Mouse (Mus musculus) embryonic facial prominence, embryonic 10.5 days (tissue): ENCODE measurements around the gene Elovl2. TPM values are rescaled to one million over a fixed set of nuclear protein-coding genes. Genes with fewer than 3 reads are reported as not detected.

Experiments used
- DNase-seq: peaks from one replicate; pipeline ENCODE4 v3.0.0-alpha.2; 2017; ENCODE audit warnings: low spot score
- H3K27ac ChIP-seq: fragments of 300-500 bp; sonication (generic); replicated peaks from 2 replicates; pipeline ENCODE4 v1.5.1; 2016; ENCODE audit warnings: mild to moderate bottlenecking
- H3K27me3 ChIP-seq: fragments of 300-500 bp; sonication (generic); replicated peaks from 2 replicates; pipeline ENCODE4 v1.6.1; 2016; ENCODE audit warnings: low read depth, mild to moderate bottlenecking; ENCODE audit not compliant: poor library complexity, severe bottlenecking
- H3K36me3 ChIP-seq: fragments of 300-500 bp; sonication (generic); replicated peaks from 2 replicates; pipeline ENCODE4 v1.6.1; 2016; ENCODE audit warnings: mild to moderate bottlenecking, moderate library complexity
- H3K4me1 ChIP-seq: fragments of 300-500 bp; sonication (generic); 2 replicates; pipeline ENCODE4 v1.6.1; 2016
- H3K4me3 ChIP-seq: fragments of 300-500 bp; sonication (generic); 2 replicates; pipeline ENCODE4 v1.5.1; 2016; ENCODE audit warnings: mild to moderate bottlenecking, moderate library complexity
- H3K9me3 ChIP-seq: fragments of 300-500 bp; sonication (generic); 2 replicates; pipeline ENCODE4 v1.6.1; 2016; ENCODE audit warnings: mild to moderate bottlenecking
- WGBS: fragments of 180-500 bp; shearing (Covaris S2); methylation state at CpG from one replicate; pipeline ENCODE4 v1.1.7; 2016; 5-methylcytosine and 5-hydroxymethylcytosine counted together
- polyA plus RNA-seq: library from polyadenylated mRNA; unstranded; fragments of >200 nt; fragmentation: Nextera tagmentation; extraction: Ambion mirVana; gene quantifications from 2 replicates; pipeline ENCODE4 v1.2.1, GENCODE M21; 2016

The Elovl2 gene
- polyA plus RNA-seq, 1 experiment from 2014 or later: 27.5 TPM

DNA sequence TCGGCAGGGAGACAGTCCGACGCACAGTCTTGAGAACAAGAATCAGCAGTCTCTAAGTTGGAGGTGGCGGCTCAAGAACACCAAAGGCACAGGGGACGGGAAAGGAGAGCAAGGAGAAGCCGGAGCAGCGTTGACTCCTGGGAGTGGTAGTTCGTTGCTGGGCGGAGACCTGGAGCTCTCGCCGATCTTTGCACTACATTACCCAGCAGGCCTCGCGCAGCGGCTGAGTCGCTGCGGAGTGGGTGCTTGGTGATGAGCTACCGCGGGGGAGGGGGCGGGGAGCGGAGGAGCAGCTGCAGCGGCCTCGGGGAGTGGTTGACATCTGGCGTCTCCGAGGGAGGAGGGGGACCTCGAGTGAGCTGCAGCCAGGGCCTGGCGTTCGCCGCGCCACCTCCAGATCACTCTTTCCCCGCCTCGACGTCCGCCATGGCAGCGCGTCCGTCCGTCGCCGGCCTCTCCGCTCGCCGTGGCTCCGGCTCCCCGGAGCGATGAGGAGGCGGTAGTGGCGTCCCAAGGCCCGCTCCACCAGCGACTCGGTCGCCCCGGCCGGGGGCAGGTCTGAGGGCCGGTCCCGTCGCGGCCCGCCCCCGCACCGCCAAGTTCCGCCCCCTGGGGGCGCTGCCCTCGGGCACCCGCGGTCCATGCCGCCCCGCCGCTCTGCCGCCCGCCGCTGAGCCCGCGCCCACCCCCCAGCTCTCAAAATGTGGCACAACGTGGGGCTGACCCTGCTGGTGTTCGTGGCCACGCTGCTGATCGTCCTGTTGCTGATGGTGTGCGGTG lies 29.5 kb upstream of the Elovl2 start, which contains the start of gene Smim13:
TSS of gene Smim13 (plus strand) at position 307 of the 780 bp plus-strand sequence.
- H3K4me3 ChIP-seq: peak within 1 kb of the TSS; percentile 72
- no peaks in the 10 kb centered on the region for H3K27me3 ChIP-seq
- H3K36me3 ChIP-seq: no peaks in the 10 kb centered on the region
- WGBS: under 1% methylated on average over 78 of the region's 78 CpGs
- H3K9me3 ChIP-seq: no peaks in the 10 kb centered on the region
- H3K27ac ChIP-seq: peak within 1 kb of the TSS; percentile 93
- H3K4me1 ChIP-seq: peaks cover 21% of the 10 kb centered on the region
- DNase-seq: peak; percentile 97

DNA sequence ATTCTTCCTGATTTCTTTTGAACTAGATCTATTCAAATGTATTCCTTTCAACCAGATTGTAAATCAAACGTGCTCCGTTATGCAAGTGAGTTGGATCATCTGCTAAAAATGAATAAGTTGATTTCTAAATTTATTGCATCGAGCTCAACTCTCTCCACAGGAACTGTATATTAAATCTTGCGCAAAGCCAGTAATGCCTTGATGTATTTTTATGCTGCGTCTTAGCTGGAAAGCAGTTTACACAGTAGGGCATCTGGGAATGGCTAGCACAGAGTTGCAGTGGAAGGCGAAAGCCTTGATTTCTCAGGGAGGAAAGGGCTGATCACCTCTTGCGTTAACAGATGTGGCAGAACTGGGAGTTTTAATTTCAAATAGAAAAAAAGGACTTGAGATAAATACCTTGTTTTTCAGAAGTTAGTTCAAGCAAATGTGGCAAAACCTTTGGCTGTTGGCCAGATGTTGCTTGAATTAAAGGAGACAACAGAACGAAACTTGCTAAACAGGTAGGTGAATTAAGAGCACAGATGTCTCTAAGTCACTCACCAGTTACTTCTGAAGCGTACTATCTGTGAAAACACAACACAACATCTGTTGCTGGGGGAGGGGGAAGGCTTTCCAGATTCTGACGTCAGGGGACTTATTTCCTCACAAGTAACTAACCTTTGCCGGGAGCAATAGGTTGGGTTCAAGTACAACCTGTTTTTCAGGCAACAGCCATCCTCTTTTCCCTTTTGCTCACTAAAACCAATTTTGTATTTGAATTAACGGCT lies 28.7 kb upstream of the Elovl2 start:
- no peak for DNase-seq
- Histone ChIP-seq H3K9me3 (no peaks in the 10 kb centered on the region), H3K4me3 (peak overlapping the region; percentile 72), H3K36me3 (no peaks in the 10 kb centered on the region), H3K4me1 (peaks cover 21% of the 10 kb centered on the region), H3K27ac (peak overlapping the region; percentile 93), H3K27me3 (no peaks in the 10 kb centered on the region)
- 47% methylated on average over 12 of the region's 12 CpGs for WGBS

GRCm38 (mm10) chr13:41244306-41244830 lies 24.2 kb upstream of the Elovl2 start:
- no peaks in the 10 kb centered on the region for H3K36me3 ChIP-seq
- no peak overlapping the region for H3K27ac ChIP-seq
- H3K27me3 ChIP-seq: peaks cover 2% of the 10 kb centered on the region; the same call in 1 of the 2 replicates
- H3K4me1 ChIP-seq: peaks cover 6% of the 10 kb centered on the region
- no peaks in the 10 kb centered on the region for H3K9me3 ChIP-seq
- no peak for DNase-seq
- WGBS: 53% methylated on average over 6 of the region's 6 CpGs
- H3K4me3 ChIP-seq: no peak overlapping the region

- WGBS: 79% methylated on average over 2 of the region's 2 CpGs
- H3K9me3 ChIP-seq: no peaks in the 10 kb centered on the region
- peaks cover 4% of the 10 kb centered on the region; the same call in 1 of the 2 replicates for H3K27me3 ChIP-seq
- H3K27ac ChIP-seq: no peak overlapping the region
- no peak overlapping the region for H3K4me3 ChIP-seq
- no peak for DNase-seq
- H3K4me1 ChIP-seq: no peaks in the 10 kb centered on the region; the same call in 1 of the 2 replicates
- H3K36me3 ChIP-seq: no peaks in the 10 kb centered on the region
Measured at GRCm38 (mm10) chr13:41241557-41241956, 21.4 kb upstream of the Elovl2 start.

DNA sequence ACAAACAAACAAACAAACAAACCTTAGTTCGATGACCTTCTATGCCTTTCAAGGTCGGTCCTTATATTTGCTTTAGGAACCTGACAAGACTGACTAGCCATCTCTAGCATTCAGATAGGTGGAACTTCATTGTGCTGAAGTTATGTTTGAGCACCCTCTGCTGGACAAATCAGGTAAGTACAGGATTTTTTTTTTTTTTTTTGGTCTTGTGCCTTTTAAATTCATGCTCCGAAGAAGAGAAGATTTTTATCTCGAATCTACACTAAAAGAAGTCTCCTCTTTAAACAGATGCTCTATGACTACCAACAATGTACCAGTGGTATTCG lies 18.6 kb upstream of the Elovl2 start:
- no peaks in the 10 kb centered on the region for H3K4me1 ChIP-seq
- H3K9me3 ChIP-seq: no peaks in the 10 kb centered on the region
- WGBS: 14% methylated on average over 5 of the region's 5 CpGs
- H3K4me3 ChIP-seq: no peak overlapping the region
- no peaks in the 10 kb centered on the region for H3K36me3 ChIP-seq
- no peak overlapping the region for H3K27ac ChIP-seq
- H3K27me3 ChIP-seq: peaks cover 4% of the 10 kb centered on the region; the same call in 1 of the 2 replicates
- no peak for DNase-seq

DNA sequence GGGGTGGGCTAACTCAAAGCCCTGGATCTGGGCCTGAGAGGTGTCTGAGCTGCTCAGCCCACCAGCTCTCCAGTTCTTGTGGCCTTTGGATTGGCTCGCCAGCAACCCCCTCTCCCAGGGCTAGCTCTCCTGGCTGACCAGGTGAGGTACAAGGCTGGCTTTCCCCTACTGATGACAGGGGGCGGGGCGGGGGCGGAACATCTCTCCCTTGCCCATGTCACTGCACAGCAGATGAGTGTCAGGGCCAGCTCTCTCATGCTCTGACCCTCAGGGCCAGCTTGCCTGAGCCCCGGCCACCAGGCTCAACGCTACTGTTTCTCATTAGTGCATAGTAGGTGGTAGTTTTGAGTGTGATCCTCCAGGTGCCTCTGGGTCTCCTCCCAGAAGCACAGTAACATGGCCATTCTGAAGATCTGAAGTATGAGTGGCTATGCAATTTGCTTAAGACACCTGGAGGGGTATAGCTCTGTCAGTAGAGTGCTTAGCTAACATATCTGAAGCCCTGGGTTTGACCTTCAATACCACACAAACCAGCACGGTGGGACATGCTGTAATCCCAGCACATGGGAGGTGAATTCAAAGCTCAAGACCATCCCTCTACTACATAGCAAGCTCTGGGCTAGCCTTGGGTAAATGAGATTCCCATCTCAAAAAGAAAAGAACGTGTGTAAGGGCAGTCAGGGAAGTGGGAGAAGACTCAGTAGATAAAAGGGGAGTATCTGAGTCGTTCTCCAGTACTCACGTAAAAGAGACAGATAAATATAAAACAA lies 18.0 kb upstream of the Elovl2 start:
- no peaks in the 10 kb centered on the region for H3K9me3 ChIP-seq
- peaks cover 4% of the 10 kb centered on the region; the same call in 1 of the 2 replicates for H3K27me3 ChIP-seq
- WGBS: 73% methylated on average over 10 of the region's 10 CpGs
- H3K36me3 ChIP-seq: no peaks in the 10 kb centered on the region
- H3K4me3 ChIP-seq: no peak overlapping the region
- no peaks in the 10 kb centered on the region for H3K4me1 ChIP-seq
- DNase-seq: no peak
- H3K27ac ChIP-seq: no peak overlapping the region

DNA sequence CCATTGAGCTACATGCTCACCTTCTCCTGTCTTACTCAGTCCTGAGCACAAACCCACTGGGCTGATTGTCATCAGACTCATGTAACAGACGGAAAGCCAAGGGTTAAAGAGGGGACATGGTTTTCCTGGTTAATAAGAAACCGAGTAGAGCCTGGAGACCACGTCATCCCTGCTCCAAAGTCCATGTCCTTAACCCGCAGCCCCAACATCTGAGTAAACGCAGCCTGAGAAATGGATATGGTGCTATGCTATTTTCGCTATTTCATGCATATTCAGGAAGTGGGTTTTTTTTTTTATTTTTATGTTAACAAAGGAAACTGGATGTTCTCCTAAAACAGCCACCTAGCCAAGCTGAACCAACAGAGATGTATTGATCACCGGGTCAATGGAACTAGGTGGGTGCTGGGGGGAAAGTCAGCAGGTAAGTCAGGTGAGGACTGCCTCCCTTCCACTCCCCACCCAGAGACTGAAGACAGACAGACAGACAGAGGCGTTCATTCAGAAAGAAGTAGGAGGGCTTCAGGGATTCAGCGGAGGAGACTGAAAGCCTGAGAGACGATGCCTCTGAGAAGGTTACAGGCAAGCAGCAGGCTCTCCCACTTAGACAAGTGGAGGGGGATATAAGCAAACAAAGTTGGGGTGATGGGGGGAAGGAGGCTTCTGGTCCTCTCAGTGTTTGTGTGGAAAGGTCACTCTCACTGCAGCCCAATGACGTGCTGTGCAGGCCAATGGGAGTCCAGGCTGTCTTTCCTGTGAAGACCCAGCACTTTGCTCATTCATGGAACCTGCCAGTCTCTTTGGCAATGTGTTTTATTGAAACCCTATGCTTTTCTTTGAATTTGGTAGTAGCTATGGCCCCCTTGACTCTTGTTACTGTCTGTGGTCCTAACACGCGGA lies 15.9 kb upstream of the Elovl2 start:
- H3K27ac ChIP-seq: no peak overlapping the region
- H3K9me3 ChIP-seq: no peaks in the 10 kb centered on the region
- WGBS: 81% methylated on average over 13 of the region's 13 CpGs
- H3K36me3 ChIP-seq: no peaks in the 10 kb centered on the region
- no peak for DNase-seq
- no peaks in the 10 kb centered on the region for H3K4me1 ChIP-seq
- H3K4me3 ChIP-seq: no peak overlapping the region
- peaks cover 4% of the 10 kb centered on the region; the same call in 1 of the 2 replicates for H3K27me3 ChIP-seq

- DNase-seq: no peak
- Histone ChIP-seq H3K27me3 (peaks cover 4% of the 10 kb centered on the region; the same call in 1 of the 2 replicates), H3K4me3 (no peak overlapping the region), H3K27ac (no peak overlapping the region), H3K36me3 (no peaks in the 10 kb centered on the region), H3K9me3 (no peaks in the 10 kb centered on the region), H3K4me1 (no peaks in the 10 kb centered on the region)
- WGBS: 86% methylated on average over 6 of the region's 6 CpGs
Measured at GRCm38 (mm10) chr13:41235181-41235580, 15.0 kb upstream of the Elovl2 start.

DNA sequence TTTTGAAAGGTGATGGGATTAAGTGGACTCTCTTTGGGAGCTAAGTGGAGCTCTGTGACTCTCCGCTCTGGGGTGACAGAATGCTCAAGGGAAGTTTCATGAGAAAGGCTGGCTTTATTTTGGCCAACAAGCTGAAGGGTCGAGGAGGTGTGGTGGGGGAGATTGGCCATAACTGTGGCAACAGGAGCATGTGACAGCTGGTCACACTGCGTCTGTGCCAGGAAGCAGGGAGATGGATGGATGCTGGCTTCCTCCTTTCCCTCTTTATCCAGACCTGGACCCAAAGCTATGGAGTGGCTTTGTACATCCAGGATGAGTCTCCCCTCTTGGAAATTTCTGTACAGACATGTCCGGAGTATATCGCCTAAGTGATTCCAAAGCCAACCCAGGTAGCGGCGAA lies 13.0 kb upstream of the Elovl2 start:
- H3K4me3 ChIP-seq: no peak overlapping the region
- no peaks in the 10 kb centered on the region for H3K4me1 ChIP-seq
- H3K27me3 ChIP-seq: no peaks in the 10 kb centered on the region
- H3K27ac ChIP-seq: no peak overlapping the region
- H3K36me3 ChIP-seq: no peaks in the 10 kb centered on the region
- H3K9me3 ChIP-seq: no peaks in the 10 kb centered on the region
- no peak for DNase-seq
- 86% methylated on average over 7 of the region's 7 CpGs for WGBS

DNA sequence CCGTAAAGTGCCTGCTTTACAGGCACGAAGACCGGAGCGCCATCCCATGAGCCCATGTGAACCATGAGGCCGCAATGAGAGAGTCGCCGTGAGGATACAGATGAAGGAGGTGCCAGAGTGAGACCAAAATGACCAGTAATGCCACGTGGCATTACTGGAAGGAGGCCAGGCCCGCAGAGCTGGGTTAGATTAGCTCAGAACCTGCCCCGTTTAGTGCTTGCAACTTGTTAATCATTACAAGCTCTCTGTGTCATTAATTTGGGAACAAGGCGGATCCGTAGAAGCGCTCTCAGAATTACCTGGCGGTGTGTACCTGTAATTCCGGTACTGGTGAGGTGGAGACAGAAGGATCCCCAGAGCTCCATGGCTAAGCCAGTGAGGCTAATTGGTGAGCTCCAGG lies 12.0 kb upstream of the Elovl2 start:
- Histone ChIP-seq H3K27ac (no peak overlapping the region), H3K4me3 (no peak overlapping the region), H3K27me3 (no peaks in the 10 kb centered on the region), H3K4me1 (no peaks in the 10 kb centered on the region), H3K36me3 (no peaks in the 10 kb centered on the region), H3K9me3 (no peaks in the 10 kb centered on the region)
- WGBS: 94% methylated on average over 15 of the region's 15 CpGs
- no peak for DNase-seq

GRCm38 (mm10) chr13:41231389-41231983 lies 11.3 kb upstream of the Elovl2 start:
- H3K27me3 ChIP-seq: no peaks in the 10 kb centered on the region
- H3K9me3 ChIP-seq: no peaks in the 10 kb centered on the region
- H3K4me1 ChIP-seq: no peaks in the 10 kb centered on the region
- no peaks in the 10 kb centered on the region for H3K36me3 ChIP-seq
- WGBS: 87% methylated on average over 12 of the region's 12 CpGs
- no peak for DNase-seq
- H3K4me3 ChIP-seq: no peak overlapping the region
- no peak overlapping the region for H3K27ac ChIP-seq
